Mouse (Mus musculus) kidney, adult 18-20 months (tissue): ENCODE results near the gene Rad51c.

Experiments
- DNase-seq: peaks from one replicate; pipeline ENCODE4 v3.0.0; 2021

Rad51c gene

DNA sequence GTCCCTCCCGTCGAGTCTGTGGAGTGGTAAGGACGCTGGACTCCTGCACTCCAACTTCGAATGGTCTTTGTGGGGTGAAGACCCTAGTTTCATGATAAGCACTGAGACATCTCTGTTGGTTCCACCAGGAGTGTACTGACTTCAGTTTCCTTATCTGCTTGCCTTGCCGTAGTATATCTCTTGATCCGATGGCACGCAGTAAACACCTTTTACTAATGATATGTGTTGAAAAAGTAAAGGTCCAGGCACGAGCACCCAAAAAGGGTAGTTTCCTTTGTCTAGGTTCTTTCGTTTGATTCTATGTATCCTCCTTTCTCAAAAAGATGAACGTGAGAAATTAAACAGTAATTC lies 45.5 kb downstream of the Rad51c start:
- DNase-seq: no peak

- peak; percentile 71 for DNase-seq
Measured at GRCm38 (mm10) chr11:87358331-87359261, 46.2 kb downstream of the Rad51c start, which contains the start of gene Ppm1e. Gene Ppm1e, minus strand, starts transcription at chr11:87359023.

DNA sequence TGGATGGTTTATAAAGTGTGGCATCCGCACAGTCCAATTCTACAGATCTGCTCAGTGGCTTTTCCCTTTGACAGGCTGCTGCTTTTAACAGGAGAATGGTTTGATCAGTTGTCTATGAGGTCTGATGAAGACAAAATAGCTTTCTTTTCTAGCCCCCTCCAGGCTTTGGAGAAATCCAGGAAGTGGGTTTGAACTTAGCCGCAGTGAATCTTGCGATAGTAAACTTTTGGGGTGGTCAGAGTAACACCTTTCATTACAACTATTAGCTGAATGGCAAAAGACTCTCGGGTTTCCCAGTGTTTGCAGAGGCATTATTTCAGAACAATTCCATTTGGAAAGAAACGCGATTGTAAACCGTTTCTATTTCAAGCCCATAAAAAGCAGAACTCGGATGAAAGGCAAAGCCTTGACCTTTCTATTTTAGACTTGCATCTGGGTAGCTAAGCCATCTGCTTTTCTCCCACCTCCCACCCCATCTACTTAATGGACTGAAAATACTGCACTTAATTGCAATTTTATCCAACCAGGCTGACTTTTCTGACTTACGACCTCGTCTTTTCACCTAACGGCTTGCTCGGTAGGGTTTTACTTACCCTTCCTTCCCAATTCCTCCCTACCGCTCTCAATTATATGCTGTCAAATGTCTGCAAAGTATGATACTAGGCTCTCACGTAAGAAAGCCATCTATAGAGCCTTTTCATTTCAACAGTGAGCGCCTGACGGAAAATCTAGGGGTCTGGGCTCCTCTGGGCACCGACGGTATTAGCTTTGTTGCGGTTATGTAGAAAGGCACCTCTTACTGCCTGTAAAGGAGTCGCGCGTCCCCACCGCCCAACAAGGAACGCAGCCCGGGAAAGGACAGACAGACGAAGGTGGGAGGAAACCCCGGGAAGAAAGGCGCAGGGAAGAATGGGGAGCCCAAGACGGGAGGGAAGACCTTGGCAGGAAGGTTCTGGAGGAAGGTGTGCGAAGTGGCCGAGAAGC lies 47.1 kb downstream of the Rad51c start:
- peak; percentile 8 for DNase-seq

DNA sequence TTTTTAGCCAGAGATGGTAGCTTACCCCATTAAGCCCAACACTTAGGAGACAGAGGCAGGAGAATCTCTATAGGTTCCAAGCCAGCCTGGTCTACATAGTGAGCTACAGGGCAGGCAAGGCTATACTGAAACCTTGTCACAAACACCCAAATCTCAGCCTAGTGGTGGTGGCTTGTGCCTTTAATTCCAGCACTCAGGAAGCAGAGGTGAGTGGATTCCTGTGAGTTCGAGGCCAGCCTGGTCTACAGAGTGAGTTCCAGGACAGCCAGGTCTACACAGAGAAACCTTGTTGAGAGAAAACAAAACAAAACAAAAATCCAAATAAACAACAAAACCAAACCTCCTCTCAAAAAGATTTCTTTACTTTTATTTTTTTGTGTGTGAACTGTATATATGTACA lies 49.9 kb downstream of the Rad51c start:
- no peak for DNase-seq

GRCm38 (mm10) chr11:87353646-87354170 lies 51.0 kb downstream of the Rad51c start:
- no peak for DNase-seq
